In genomic region chr6:137621021-137621420, GRCm38 (mm10) we compare ENCODE assay signal across 24 mouse cellular contexts.
"Had no signal": no experiment of that assay in that cellular context is flagged by ENCODE, and none has a peak within 500 bp of the region (broad histone marks: within the 10 kb centered on the region; RNA-seq: fewer than 3 reads in every experiment).

No protein-coding gene starts in this region.

- H3K27ac ChIP-seq: gastrocnemius, adult 2 months; heart, embryonic 10.5 days; hindbrain, embryonic 12.5 days; hindbrain, embryonic 14.5 days; intestine, embryonic 15.5 days; layer of hippocampus, adult 2 months; left cerebral cortex, adult 2 months; limb, embryonic 10.5 days; limb, embryonic 12.5 days; liver, embryonic 14.5 days had no signal

- H3K27me3 ChIP-seq: heart, embryonic 12.5 days; hindbrain, embryonic 12.5 days; intestine, embryonic 15.5 days; limb, embryonic 12.5 days had no signal

- H3K4me3 ChIP-seq: gastrocnemius, adult 2 months; heart, embryonic 10.5 days; heart, embryonic 12.5 days; hindbrain, embryonic 12.5 days; intestine, embryonic 15.5 days; layer of hippocampus, adult 2 months; left cerebral cortex, adult 2 months; limb, embryonic 10.5 days; limb, embryonic 12.5 days had no signal

- H3K36me3 ChIP-seq: heart, embryonic 10.5 days; heart, embryonic 12.5 days; hindbrain, embryonic 12.5 days; intestine, embryonic 15.5 days; limb, embryonic 10.5 days; limb, embryonic 12.5 days had no signal

- H3K9me3 ChIP-seq: heart, embryonic 10.5 days; heart, embryonic 12.5 days; hindbrain, embryonic 12.5 days; intestine, embryonic 15.5 days; limb, embryonic 10.5 days; limb, embryonic 12.5 days had no signal

- H3K4me1 ChIP-seq: heart, embryonic 10.5 days; hindbrain, embryonic 12.5 days; intestine, embryonic 15.5 days; limb, embryonic 10.5 days; limb, embryonic 12.5 days had no signal

- DNase-seq: gastrocnemius, adult 2 months; gastrocnemius, postnatal 10 days; gastrocnemius, postnatal 25 days; heart, adult 11 months; heart, postnatal 10 days; kidney, adult 18-20 months; kidney, adult 8-10 months; kidney, postnatal 10 days; kidney, postnatal 25 days; kidney, postnatal 4 days; liver had no signal

- H3K4me2 ChIP-seq: heart, embryonic 12.5 days; hindbrain, embryonic 12.5 days; hindbrain, embryonic 14.5 days; intestine, embryonic 15.5 days; limb, embryonic 12.5 days had no signal

- H3K9ac ChIP-seq: heart, embryonic 12.5 days; hindbrain, embryonic 12.5 days; hindbrain, embryonic 14.5 days; intestine, embryonic 15.5 days; limb, embryonic 12.5 days; liver, embryonic 14.5 days had no signal

- ATAC-seq: hindbrain, embryonic 16.5 days; inflammation-experienced regulatory T-cells, adult 6 months; intestine, embryonic 15.5 days; intestine, postnatal 0 days had no signal
